Mouse (Mus musculus): Measurements from ENCODE around the gene Olfr1389. TPM values are rescaled to one million over a fixed set of nuclear protein-coding genes. Genes with fewer than 3 reads are reported as not detected.
"Not testable (repeated sequence)": the region's sequence is repeated elsewhere in the genome, so short reads cannot be mapped to it uniquely, and the experiment has no call there.

Olfr1389 gene
- not detected in 2 replicates for polyA plus RNA-seq (2016; fragmentation: Nextera tagmentation; extraction: Ambion mirVana)

GRCm38 (mm10) chr11:49422767-49423166 is at the start of gene Olfr1389:
Gene Olfr1389, plus strand, starts transcription at chr11:49423067.
- no peaks in the 10 kb centered on the region for H3K4me1 ChIP-seq (replicated peaks)
- no peak for ATAC-seq (ENCODE audit: insufficient number of reproducible peaks, insufficient read depth, low FRiP score, low TSS enrichment, low read depth)
- no peak within 1 kb of the TSS for H3K4me2 ChIP-seq
- no peak within 1 kb of the TSS for H3K27ac ChIP-seq
- no peaks in the 10 kb centered on the region for H3K9me3 ChIP-seq
- no peak within 1 kb of the TSS for H3K9ac ChIP-seq (replicated peaks)
- no peak within 1 kb of the TSS for H3K4me3 ChIP-seq (replicated peaks)
- no peaks in the 10 kb centered on the region for H3K36me3 ChIP-seq
- WGBS: 89% methylated on average over 2 of the region's 2 CpGs
- no peaks in the 10 kb centered on the region for H3K27me3 ChIP-seq

- H3K27ac ChIP-seq: no peak overlapping the region
- ATAC-seq (ENCODE audit: insufficient number of reproducible peaks, insufficient read depth, low FRiP score, low TSS enrichment, low read depth): no peak
- no peaks in the 10 kb centered on the region for H3K36me3 ChIP-seq
- no peak overlapping the region for H3K4me2 ChIP-seq
- H3K27me3 ChIP-seq: no peaks in the 10 kb centered on the region
- no peaks in the 10 kb centered on the region for H3K9me3 ChIP-seq
- no peak overlapping the region for H3K9ac ChIP-seq (replicated peaks)
- H3K4me1 ChIP-seq (replicated peaks): no peaks in the 10 kb centered on the region
- no peak overlapping the region for H3K4me3 ChIP-seq (replicated peaks)
Measured at GRCm38 (mm10) chr11:49383133-49383532, 39.7 kb upstream of the Olfr1389 start.

- H3K9me3 ChIP-seq; H3K4me2 ChIP-seq; H3K27me3 ChIP-seq; H3K4me3 ChIP-seq (replicated peaks); ATAC-seq (ENCODE audit: insufficient number of reproducible peaks, insufficient read depth, low FRiP score, low TSS enrichment, low read depth); H3K9ac ChIP-seq (replicated peaks); H3K4me1 ChIP-seq (replicated peaks); H3K36me3 ChIP-seq; H3K27ac ChIP-seq: not testable (repeated sequence)
- WGBS: 93% methylated on average over 7 of the region's 7 CpGs
Measured at GRCm38 (mm10) chr11:49386118-49386517, 36.7 kb upstream of the Olfr1389 start.

- not testable (repeated sequence) for H3K4me2 ChIP-seq; H3K27ac ChIP-seq; H3K9me3 ChIP-seq; H3K36me3 ChIP-seq; H3K27me3 ChIP-seq; H3K4me1 ChIP-seq (replicated peaks); H3K9ac ChIP-seq (replicated peaks); H3K4me3 ChIP-seq (replicated peaks); ATAC-seq (ENCODE audit: insufficient number of reproducible peaks, insufficient read depth, low FRiP score, low TSS enrichment, low read depth)
- WGBS: 79% methylated on average over 1 of the region's 1 CpGs
Measured at GRCm38 (mm10) chr11:49392707-49393106, 30.2 kb upstream of the Olfr1389 start.

GRCm38 (mm10) chr11:49406784-49407183 is 16.1 kb upstream of the Olfr1389 start:
- Histone ChIP-seq H3K4me2 (no peak overlapping the region), H3K9me3 (no peaks in the 10 kb centered on the region), H3K4me3 (replicated peaks) (no peak overlapping the region), H3K9ac (replicated peaks) (no peak overlapping the region), H3K4me1 (replicated peaks) (no peaks in the 10 kb centered on the region), H3K27me3 (no peaks in the 10 kb centered on the region), H3K36me3 (no peaks in the 10 kb centered on the region), H3K27ac (no peak overlapping the region)
- WGBS: 82% methylated on average over 3 of the region's 3 CpGs
- ATAC-seq (ENCODE audit: insufficient number of reproducible peaks, insufficient read depth, low FRiP score, low TSS enrichment, low read depth): no peak

GRCm38 (mm10) chr11:49410540-49410939 is 12.3 kb upstream of the Olfr1389 start:
- no peaks in the 10 kb centered on the region for H3K9me3 ChIP-seq
- no peak for ATAC-seq (ENCODE audit: insufficient number of reproducible peaks, insufficient read depth, low FRiP score, low TSS enrichment, low read depth)
- 26% methylated on average over 1 of the region's 1 CpGs for WGBS
- no peaks in the 10 kb centered on the region for H3K4me1 ChIP-seq (replicated peaks)
- no peak overlapping the region for H3K9ac ChIP-seq (replicated peaks)
- no peaks in the 10 kb centered on the region for H3K27me3 ChIP-seq
- H3K27ac ChIP-seq: no peak overlapping the region
- H3K4me3 ChIP-seq (replicated peaks): no peak overlapping the region
- no peaks in the 10 kb centered on the region for H3K36me3 ChIP-seq
- no peak overlapping the region for H3K4me2 ChIP-seq

GRCm38 (mm10) chr11:49425257-49425927 is 2.5 kb downstream of the Olfr1389 start:
- Histone ChIP-seq H3K4me3 (replicated peaks) (no peak overlapping the region), H3K9me3 (no peaks in the 10 kb centered on the region), H3K27me3 (no peaks in the 10 kb centered on the region), H3K36me3 (no peaks in the 10 kb centered on the region), H3K4me1 (replicated peaks) (no peaks in the 10 kb centered on the region), H3K27ac (no peak overlapping the region), H3K9ac (replicated peaks) (no peak overlapping the region), H3K4me2 (no peak overlapping the region)
- no peak for ATAC-seq (ENCODE audit: insufficient number of reproducible peaks, insufficient read depth, low FRiP score, low TSS enrichment, low read depth)
- 95% methylated on average over 1 of the region's 1 CpGs for WGBS

- 91% methylated on average over 2 of the region's 2 CpGs for WGBS
- Histone ChIP-seq H3K9ac (replicated peaks) (no peak overlapping the region), H3K9me3 (no peaks in the 10 kb centered on the region), H3K4me1 (replicated peaks) (no peaks in the 10 kb centered on the region), H3K4me3 (replicated peaks) (no peak overlapping the region), H3K27ac (no peak overlapping the region), H3K4me2 (no peak overlapping the region), H3K36me3 (no peaks in the 10 kb centered on the region), H3K27me3 (no peaks in the 10 kb centered on the region)
- no peak for ATAC-seq (ENCODE audit: insufficient number of reproducible peaks, insufficient read depth, low FRiP score, low TSS enrichment, low read depth)
Measured at GRCm38 (mm10) chr11:49429641-49430040, 6.8 kb downstream of the Olfr1389 start.

DNA sequence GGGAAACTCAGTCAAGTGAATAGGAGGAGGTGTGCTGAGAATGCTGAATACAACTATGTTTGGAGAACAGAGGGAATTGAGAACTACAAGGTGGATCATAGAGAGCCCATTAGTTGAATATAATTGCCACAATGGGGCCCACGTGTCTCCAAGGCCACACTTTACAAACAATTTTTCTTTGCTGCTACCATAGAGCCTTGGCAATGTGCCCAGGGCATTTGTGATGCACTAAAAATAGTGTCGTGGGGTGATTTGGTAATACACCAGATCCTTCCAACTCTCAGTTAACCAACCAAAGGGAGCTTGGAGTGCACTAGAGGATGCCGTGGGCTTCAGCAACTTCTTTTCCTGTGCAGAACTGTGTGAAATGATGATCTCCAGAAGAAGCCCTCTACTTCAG is 13.5 kb downstream of the Olfr1389 start, which contains the start of gene Olfr1388:
TSS of gene Olfr1388 (plus strand) at position 214 of the 400 bp plus-strand sequence.
- Histone ChIP-seq H3K27me3 (no peaks in the 10 kb centered on the region), H3K4me3 (replicated peaks) (no peak within 1 kb of the TSS), H3K4me2 (no peak within 1 kb of the TSS), H3K36me3 (no peaks in the 10 kb centered on the region), H3K9ac (replicated peaks) (no peak within 1 kb of the TSS), H3K9me3 (no peaks in the 10 kb centered on the region), H3K4me1 (replicated peaks) (no peaks in the 10 kb centered on the region), H3K27ac (no peak within 1 kb of the TSS)
- 80% methylated on average over 3 of the region's 3 CpGs for WGBS
- no peak for ATAC-seq (ENCODE audit: insufficient number of reproducible peaks, insufficient read depth, low FRiP score, low TSS enrichment, low read depth)

GRCm38 (mm10) chr11:49455043-49455442 is 32.2 kb downstream of the Olfr1389 start, which contains the start of gene Olfr1387:
Gene Olfr1387, plus strand, starts transcription at chr11:49455343.
- no peak within 1 kb of the TSS for H3K9ac ChIP-seq (replicated peaks)
- H3K4me3 ChIP-seq (replicated peaks): no peak within 1 kb of the TSS
- no peak within 1 kb of the TSS for H3K4me2 ChIP-seq
- H3K27me3 ChIP-seq: no peaks in the 10 kb centered on the region
- no peaks in the 10 kb centered on the region for H3K36me3 ChIP-seq
- no peak for ATAC-seq (ENCODE audit: insufficient number of reproducible peaks, insufficient read depth, low FRiP score, low TSS enrichment, low read depth)
- 73% methylated on average over 1 of the region's 1 CpGs for WGBS
- no peaks in the 10 kb centered on the region for H3K9me3 ChIP-seq
- no peak within 1 kb of the TSS for H3K27ac ChIP-seq
- no peaks in the 10 kb centered on the region for H3K4me1 ChIP-seq (replicated peaks)

GRCm38 (mm10) chr11:49464746-49465145 is 41.9 kb downstream of the Olfr1389 start, which contains the start of gene Olfr1386:
Gene Olfr1386, plus strand, starts transcription at chr11:49465046.
- not testable (repeated sequence) for H3K36me3 ChIP-seq; H3K4me2 ChIP-seq; H3K9ac ChIP-seq (replicated peaks); ATAC-seq (ENCODE audit: insufficient number of reproducible peaks, insufficient read depth, low FRiP score, low TSS enrichment, low read depth); H3K27me3 ChIP-seq; H3K9me3 ChIP-seq; H3K4me3 ChIP-seq (replicated peaks); H3K4me1 ChIP-seq (replicated peaks); H3K27ac ChIP-seq
- 85% methylated on average over 3 of the region's 3 CpGs for WGBS
